Mouse (Mus musculus) layer of hippocampus, postnatal 25 days (tissue): ENCODE data around the gene Shf. TPM values are rescaled to one million over a fixed set of nuclear protein-coding genes. Genes with fewer than 3 reads are reported as not detected.
"Not testable (repeated sequence)": the region's sequence is repeated elsewhere in the genome, so short reads cannot be mapped to it uniquely, and the experiment has no call there.

ENCODE experiments used
- DNase-seq, 2 experiments: peaks; one replicate each; pipeline ENCODE4 v3.0.0; 2022; ENCODE audit warnings: mixed read lengths in 2 of 2, low spot score in 1 of 2; ENCODE audit errors: extremely low spot score in 1 of 2
- total RNA-seq, 2 experiments: library from RNA; stranded (reverse); gene quantifications; 2 replicates each; pipeline ENCODE4 v1.2.3; 2021

The Shf gene
- total RNA-seq, 2 experiments from 2014 or later, result 60.7 to 62.2 TPM

GRCm38 (mm10) chr2:122351156-122351930 is 17.6 kb downstream of the Shf start:
- peak in 1 of 2 experiments; percentile 34 for DNase-seq

DNA sequence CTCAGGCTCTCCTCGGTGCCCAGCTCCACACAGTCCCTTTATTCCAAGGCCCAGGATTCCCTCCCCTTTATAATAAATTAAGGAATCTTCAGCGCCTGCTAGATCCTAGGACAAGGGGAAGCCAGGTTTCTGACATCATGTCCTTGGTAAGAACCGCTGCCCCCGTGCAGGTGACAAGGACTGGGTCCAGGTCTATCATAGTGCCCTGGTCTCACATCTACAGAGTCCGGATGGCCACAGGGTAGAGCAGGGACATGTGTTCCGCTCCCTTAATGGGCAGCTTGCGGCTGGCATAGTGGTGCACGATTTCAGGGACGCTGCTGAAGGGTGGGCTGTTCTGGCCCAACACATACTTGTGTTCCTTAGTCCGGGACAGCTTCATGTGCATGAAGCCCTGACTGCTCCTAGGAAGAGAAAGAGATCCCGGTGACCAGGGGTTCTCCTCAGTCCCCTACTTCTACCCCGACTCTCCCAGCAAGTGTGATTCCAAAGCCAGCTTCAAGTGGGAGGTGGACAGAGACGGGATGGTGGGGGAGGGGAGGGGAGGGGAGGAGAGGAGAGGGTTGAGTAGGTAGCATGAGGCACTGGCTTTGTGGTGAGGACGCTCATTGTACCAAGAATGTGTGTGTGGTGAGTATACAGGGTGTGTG is 19.7 kb downstream of the Shf start:
- peak in 1 of 2 experiments; percentile 32 for DNase-seq

DNA sequence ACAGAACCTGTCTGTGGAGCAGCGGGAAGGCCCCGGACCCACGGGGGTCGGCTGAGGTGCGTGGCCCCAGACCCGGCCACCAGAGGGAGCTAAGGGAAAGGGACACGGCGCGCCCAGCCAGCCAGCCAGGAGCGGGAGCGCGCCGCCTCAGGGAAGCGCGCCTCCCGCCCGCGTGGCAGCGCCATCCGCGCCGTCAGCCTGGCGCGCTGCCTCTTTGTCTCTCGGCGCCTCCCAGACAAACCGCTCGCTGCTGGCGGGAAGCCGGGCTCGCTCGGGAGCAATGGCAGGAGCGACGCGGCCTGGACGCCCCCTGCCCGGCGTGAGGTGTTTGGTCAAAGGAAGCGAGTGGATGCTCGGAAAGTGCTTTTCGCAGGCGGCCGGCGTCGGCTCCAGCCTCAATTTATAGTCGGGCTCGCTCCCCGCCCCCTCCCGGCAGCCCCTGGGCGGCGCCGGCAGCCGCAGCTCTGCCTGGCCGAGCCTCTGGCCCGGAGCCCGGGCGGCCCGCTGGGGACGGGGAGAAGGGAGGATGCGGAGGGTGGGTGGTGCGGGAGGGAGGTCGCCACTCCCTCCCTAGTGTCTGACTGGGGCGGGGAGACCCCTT is 20.3 kb downstream of the Shf start:
- DNase-seq, result peak; percentile 88

DNA sequence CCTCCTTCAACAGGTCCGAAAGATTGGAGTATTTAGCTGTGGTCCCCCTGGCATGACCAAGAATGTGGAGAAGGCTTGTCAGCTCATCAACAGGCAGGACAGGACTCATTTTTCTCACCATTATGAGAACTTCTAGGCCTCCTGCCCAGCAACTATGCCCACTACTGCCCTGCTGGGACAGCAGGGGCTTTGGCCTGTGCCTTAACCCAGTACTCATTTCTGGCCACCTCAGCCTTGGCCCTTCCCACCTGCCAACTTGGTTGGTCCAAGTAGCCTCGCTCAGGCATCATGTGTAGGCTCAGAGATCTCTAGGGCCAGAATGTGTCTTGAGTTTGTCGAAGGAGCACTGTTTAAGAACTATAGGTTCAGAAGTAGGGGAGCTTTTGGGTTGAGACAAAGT is 21.7 kb downstream of the Shf start:
- DNase-seq, result no peak

DNA sequence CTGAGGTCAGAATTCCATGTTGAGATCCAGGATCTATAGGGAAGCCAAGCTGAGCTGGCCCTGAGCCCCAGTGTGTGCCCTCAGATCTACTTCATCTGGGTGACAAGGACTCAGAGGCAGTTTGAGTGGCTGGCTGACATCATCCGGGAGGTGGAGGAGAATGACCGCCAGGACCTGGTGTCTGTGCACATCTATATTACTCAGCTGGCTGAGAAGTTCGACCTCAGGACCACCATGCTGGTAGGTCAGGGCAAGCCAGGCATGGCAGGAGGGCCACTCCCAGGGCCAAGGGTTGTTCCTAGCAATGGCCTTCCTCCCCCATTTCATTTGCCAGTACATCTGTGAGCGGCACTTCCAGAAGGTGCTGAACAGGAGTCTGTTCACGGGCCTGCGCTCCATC is 22.8 kb downstream of the Shf start:
- DNase-seq, result not testable (repeated sequence)

DNA sequence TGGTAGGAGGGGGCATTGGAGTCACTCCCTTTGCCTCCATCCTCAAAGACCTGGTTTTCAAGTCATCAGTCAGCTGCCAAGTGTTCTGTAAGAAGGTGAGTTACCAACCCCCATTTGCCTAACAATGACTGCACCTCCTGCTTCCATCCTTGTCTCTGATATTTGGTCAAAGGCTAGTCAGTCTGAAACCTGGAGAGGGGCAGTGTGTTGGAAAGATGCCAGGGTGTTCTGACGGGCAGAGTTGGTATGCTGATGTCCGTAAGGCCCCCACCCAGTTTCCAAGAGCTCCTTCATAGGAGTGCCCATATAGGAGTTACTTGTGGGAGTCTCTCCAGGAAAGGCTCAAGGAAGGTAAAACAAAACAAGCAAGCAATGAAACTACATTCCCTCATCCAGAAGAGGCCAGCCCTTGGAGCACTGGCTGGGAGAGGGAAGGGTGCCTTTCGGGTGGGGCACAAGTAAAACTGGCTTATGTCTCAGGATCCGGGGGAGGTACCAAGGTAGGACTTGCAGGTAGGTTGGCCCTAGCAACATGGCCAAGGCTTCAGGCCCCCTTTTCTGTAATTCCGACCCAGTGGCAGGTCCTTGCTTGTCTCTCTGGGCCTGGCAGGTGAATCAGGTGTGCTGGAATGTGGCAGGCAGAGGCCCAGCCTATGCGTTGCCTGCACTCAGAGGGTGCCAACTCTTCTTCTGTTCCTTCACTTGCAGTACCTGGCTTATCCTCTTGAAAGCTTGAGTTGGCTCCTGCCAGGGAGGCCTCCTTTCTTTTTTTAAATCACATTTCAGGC is 23.7 kb downstream of the Shf start:
- no peak for DNase-seq

DNA sequence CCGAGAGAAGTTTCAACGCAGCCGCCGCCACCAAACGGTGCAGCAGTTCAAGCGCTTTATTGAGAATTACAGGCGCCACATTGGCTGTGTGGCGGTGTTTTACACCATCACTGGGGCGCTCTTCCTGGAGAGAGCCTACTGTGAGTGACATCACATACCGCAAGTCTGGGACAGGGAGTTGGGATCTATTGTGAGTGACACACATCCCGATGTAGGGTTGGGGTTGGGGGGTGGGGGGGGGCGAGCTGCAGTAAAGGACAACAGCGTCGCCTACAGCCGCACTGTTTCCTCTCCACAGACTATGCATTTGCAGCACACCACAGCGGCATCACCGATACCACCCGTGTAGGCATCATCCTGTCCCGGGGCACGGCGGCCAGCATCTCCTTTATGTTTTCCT is 31.7 kb downstream of the Shf start:
- no peak for DNase-seq

- no peak for DNase-seq
Measured at GRCm38 (mm10) chr2:122334170-122334569, 34.8 kb downstream of the Shf start.

GRCm38 (mm10) chr2:122332222-122332621 is 36.7 kb downstream of the Shf start:
- no peak for DNase-seq

GRCm38 (mm10) chr2:122330317-122330716 is 38.6 kb downstream of the Shf start:
- DNase-seq, result not testable (repeated sequence)

DNA sequence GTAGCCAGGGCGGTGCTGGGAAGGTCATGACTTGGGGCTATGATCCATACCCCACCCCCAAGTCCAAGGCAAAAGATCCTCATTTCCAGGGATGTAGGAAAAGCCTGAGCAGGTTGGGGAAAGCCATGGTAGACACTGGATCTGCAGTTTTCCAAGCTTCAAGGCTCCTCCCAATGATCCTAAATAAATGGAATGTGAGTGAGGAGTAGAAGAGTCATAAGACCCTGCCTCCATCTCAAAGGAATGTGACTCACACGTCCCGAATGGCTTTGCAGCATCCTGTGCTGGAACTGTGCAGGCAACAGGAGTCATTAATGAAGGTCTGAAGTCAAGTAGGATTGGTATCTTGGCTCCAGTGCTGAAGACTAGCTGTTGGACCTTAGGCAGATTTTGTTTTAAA is 41.0 kb downstream of the Shf start:
- DNase-seq, result no peak

- no peak for DNase-seq
Measured at GRCm38 (mm10) chr2:122325361-122325760, 43.6 kb downstream of the Shf start.

- no peak for DNase-seq
Measured at GRCm38 (mm10) chr2:122324586-122324985, 44.4 kb downstream of the Shf start.

DNA sequence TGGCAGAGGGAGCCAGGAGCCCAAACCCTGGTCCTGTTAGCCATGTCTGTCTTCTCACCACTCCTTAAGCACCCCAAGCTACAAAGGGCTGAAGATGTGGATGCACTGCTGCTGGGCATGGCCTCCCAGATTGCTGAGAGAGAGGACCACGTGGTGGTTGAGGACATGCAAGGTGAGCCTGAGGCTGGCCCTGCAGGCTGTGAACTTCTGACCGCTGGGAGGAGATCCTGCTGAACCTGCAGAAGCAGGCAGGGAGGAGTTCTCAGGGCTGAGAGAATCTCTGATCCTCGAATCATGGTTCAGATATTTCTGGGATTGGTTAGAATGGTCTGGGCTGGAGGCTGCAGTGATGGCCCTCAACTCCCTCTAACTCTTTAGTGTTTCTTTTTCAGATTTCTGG is 45.0 kb downstream of the Shf start:
- no peak for DNase-seq

DNA sequence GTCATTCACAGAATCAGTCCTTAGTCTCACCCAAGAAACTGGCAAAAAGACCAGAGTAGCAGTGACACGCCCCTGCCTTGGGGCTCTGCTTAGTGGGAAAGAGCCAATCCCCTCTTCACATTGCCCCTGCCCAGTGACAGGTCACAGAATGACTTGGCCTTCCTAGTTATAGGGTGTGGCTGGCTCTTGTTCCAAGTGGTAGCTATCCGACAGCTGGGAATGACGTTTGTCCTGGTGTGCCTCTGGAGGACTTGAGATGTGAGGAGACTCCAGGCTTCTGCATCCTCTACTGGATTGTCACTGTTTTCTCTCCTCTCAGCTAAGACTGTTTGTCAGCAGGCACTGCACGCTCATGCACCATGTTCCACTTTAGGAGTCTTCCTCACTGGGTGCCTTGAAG is 51.6 kb downstream of the Shf start:
- DNase-seq, result no peak

GRCm38 (mm10) chr2:122315372-122315771 is 53.6 kb downstream of the Shf start, which contains the start of gene Duox1:
Gene Duox1, plus strand, starts transcription at chr2:122315672.
- DNase-seq, result no peak

- no peak for DNase-seq
Measured at GRCm38 (mm10) chr2:122313536-122313935, 55.4 kb downstream of the Shf start, which contains the start of gene Duoxa1. Gene Duoxa1, minus strand, starts transcription at chr2:122313730.

- DNase-seq, result peak; percentile 42 to 82
Measured at GRCm38 (mm10) chr2:122312722-122313417, 56.1 kb downstream of the Shf start.

DNA sequence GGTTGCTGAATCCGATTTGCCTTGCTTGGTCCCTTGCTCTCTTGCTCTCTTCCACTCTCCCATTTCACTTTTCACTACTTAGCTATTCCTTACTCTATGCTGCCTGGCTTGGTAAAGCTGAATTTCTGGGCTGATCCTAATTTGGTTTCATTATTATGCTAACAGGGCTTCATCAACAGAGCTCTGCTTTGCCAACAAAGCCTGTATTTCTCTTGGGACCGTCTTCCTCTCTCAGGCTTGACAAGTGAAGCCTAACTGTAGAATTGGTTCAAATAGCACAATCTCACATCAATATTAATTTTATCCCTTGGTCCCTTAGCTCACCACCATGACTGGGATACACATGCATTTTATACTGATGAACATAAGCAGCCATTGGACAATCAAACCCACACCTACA is 57.4 kb downstream of the Shf start:
- no peak for DNase-seq

DNA sequence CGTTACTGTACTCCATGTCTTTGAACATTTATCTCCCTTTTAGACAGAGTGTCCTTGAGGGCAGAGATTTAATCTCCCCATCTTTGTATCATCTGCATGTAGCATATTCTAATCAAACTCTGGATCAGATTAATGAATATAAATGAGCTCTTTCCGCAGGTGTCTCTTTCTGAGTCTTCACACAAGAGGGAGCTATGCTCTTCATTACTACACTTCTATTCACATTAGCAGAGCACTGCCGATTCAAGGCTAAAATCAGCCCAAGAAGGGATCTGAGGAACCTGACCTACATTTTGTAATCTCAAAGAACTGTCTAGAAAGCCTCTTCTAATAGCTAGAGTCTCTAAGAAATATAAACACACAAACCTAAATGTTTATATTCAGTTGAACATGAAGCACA is 59.3 kb downstream of the Shf start:
- DNase-seq, result no peak
